Mouse (Mus musculus): ENCODE measurements around the gene Spem2.

GRCm38 (mm10) chr11:69776488-69776887, 41.8 kb downstream of the Spem2 start:
- no peak for TF ChIP-seq CTCF (IDR thresholded peaks at IDR 0.05; ENCODE audit: control insufficient read depth, insufficient read depth, insufficient replicate concordance, low read depth, low read length)
- no peak for TF ChIP-seq POLR2A (IDR thresholded peaks at IDR 0.05; ENCODE audit: control insufficient read depth, low read depth, low read length)

All from testis, adult 2 months (tissue).